Mouse (Mus musculus): ENCODE measurements at regions not wholly inside any gene's neighbourhood (a gene's known extent, or its start where the extent isn't known, plus 50 kb on each side); places are given as distances from the start of the nearest gene placed in this dataset.
"Not testable (repeated sequence)": the region's sequence is repeated elsewhere in the genome, so short reads cannot be mapped to it uniquely, and the experiment has no call there.

GRCm38 (mm10) chr15:96031085-96031780, 240.6 kb downstream of the Ano6 start:
- DNase-seq: no peak

- no peak for DNase-seq
These were observed 244.6 kb downstream of the Ano6 start for GRCm38 (mm10) chr15:96035273-96035672.

- no peak for DNase-seq
These were observed 241.8 kb upstream of the Arid2 start for GRCm38 (mm10) chr15:96045561-96045960.

GRCm38 (mm10) chr15:96046651-96047050, 240.7 kb upstream of the Arid2 start:
- peak; percentile 37 for DNase-seq

GRCm38 (mm10) chr15:96050416-96050815, 236.9 kb upstream of the Arid2 start:
- DNase-seq: no peak

- no peak for DNase-seq
These were observed 234.7 kb upstream of the Arid2 start for GRCm38 (mm10) chr15:96052586-96052985.

GRCm38 (mm10) chr15:96055361-96055760, 232.0 kb upstream of the Arid2 start:
- no peak for DNase-seq

GRCm38 (mm10) chr15:96055796-96056473, 231.4 kb upstream of the Arid2 start:
- DNase-seq: no peak

GRCm38 (mm10) chr15:96059623-96060022, 227.7 kb upstream of the Arid2 start:
- no peak for DNase-seq

GRCm38 (mm10) chr15:96064499-96065217, 222.7 kb upstream of the Arid2 start:
- no peak for DNase-seq

GRCm38 (mm10) chr15:96075615-96076014, 211.7 kb upstream of the Arid2 start:
- no peak for DNase-seq

- DNase-seq: no peak
These were observed 209.6 kb upstream of the Arid2 start for GRCm38 (mm10) chr15:96077756-96078155.

- DNase-seq: no peak
These were observed 208.7 kb upstream of the Arid2 start for GRCm38 (mm10) chr15:96078580-96078979.

GRCm38 (mm10) chr15:96089676-96090075, 197.6 kb upstream of the Arid2 start:
- DNase-seq: no peak

GRCm38 (mm10) chr15:96096438-96096837, 190.9 kb upstream of the Arid2 start:
- no peak for DNase-seq

- DNase-seq: no peak
These were observed 188.5 kb upstream of the Arid2 start for GRCm38 (mm10) chr15:96098821-96099220.

- not testable (repeated sequence) for DNase-seq
These were observed 187.3 kb upstream of the Arid2 start for GRCm38 (mm10) chr15:96099844-96100640.

- peak; percentile 43 for DNase-seq
These were observed 183.6 kb upstream of the Arid2 start for GRCm38 (mm10) chr15:96103737-96104136.

GRCm38 (mm10) chr15:96107503-96107902, 179.8 kb upstream of the Arid2 start:
- no peak for DNase-seq

- DNase-seq: no peak
These were observed 174.2 kb upstream of the Arid2 start for GRCm38 (mm10) chr15:96113091-96113490.

GRCm38 (mm10) chr15:96114616-96115015, 172.7 kb upstream of the Arid2 start:
- no peak for DNase-seq

- no peak for DNase-seq
These were observed 172.1 kb upstream of the Arid2 start for GRCm38 (mm10) chr15:96115196-96115595.

GRCm38 (mm10) chr15:96119240-96119639, 168.1 kb upstream of the Arid2 start:
- no peak for DNase-seq
